Mouse (Mus musculus): ENCODE measurements around the gene Malsu1. TPM values are rescaled to one million over a fixed set of nuclear protein-coding genes. Genes with fewer than 3 reads are reported as not detected.

The Malsu1 gene
- polyA plus RNA-seq (2015; fragmentation: Nextera tagmentation; extraction: Ambion mirVana), result 57.0 and 61.7 TPM in 2 replicates

DNA sequence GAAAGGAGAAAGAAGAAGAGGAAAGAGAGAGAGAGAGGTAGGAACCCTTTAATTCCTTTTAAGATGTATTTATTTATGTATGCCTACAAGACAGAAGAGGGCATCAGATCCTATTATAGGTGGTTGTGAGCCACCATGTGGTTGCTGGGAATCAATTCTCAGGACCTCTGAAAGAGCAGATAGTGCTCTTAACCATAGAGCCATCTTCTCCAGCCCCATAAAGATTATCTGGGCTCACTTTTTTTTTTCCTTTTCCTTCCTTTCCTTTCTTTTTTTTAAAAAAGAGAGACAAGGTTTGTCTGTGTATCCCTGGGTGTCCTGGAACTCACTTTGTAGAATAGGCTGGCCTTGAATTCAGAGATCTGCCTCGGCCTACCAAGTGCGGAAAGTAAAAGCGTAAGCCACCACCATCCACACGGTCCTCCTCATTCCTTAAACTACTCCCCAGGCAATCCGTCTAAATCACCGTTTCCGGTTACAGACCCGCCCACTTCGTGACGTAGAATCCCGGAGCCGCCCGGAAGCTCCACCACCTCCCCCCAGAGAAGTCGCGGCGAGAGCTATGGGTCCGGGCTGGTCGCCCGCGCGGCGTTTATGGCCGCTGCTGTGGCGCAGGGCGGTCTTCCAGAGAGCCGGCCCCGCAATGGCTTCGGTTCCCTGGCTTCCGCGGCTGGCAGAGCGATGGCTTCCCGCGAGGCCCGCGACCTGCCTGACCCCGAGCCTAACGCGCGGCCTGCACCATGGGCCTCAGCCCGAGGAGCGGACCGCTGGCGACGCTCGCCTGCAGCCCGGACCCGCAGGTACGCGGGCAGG, at the start of gene Malsu1:
TSS of gene Malsu1 (plus strand) at position 492 of the 813 bp plus-strand sequence.
- Histone ChIP-seq H3K4me2 (peak within 1 kb of the TSS; percentile 70), H3K9me3 (no peaks in the 10 kb centered on the region), H3K4me3 (peak within 1 kb of the TSS; percentile 97), H3K9ac (peak within 1 kb of the TSS; percentile 96), H3K27me3 (no peaks in the 10 kb centered on the region), H3K4me1 (peaks cover 9% of the 10 kb centered on the region), H3K36me3 (no peaks in the 10 kb centered on the region), H3K27ac (peak within 1 kb of the TSS; percentile 87)
- WGBS, result under 1% methylated on average over 49 of the region's 49 CpGs
- peak; percentile 93 for ATAC-seq (ENCODE audit: insufficient number of reproducible peaks, low FRiP score, low TSS enrichment, low read depth)

DNA sequence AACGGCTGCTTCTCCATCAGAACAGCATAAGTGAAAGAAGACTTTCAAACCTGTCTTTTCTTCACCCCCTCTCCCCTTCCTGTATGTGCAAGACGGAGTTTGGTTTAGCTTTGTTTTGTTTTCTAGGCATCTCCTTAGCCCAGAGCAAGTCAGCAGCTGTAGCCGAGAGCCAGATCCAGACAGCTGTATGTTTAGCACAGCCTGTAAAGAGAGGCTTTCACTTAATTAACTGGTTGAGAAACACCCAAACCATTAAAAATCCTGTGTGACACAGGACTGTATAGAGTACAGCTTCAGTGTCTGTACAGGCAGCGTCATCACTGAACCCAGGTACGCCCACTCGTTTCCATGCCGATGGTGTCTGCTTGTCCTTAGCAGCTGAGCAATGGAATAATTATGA, 48.3 kb upstream of the Malsu1 start:
- no peak overlapping the region for H3K4me3 ChIP-seq
- no peak for ATAC-seq (ENCODE audit: insufficient number of reproducible peaks, low FRiP score, low TSS enrichment, low read depth)

DNA sequence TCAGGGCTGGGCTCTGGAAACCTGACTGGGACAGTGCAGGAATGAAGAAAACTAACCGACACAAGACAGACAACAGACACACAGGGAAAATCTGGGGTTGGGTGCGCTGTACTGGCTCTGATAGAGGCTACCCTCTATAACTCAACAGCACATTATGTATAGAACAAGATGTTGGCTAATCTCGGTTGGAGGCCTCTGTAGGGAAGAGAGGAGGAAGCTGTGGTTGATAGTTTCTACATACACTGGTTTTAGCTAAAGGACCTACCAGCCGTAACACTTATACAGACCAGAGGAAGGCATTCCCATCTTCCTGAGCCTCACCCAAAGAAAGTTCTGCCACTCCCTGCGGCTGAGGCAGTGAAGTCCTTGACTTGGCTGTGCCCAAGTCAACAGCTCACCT, 47.1 kb upstream of the Malsu1 start:
- Histone ChIP-seq H3K4me2 (no peak overlapping the region), H3K9ac (no peak overlapping the region), H3K4me3 (no peak overlapping the region), H3K9me3 (no peaks in the 10 kb centered on the region), H3K27me3 (no peaks in the 10 kb centered on the region), H3K4me1 (peaks cover 2% of the 10 kb centered on the region), H3K27ac (no peak overlapping the region), H3K36me3 (no peaks in the 10 kb centered on the region)
- ATAC-seq (ENCODE audit: insufficient number of reproducible peaks, low FRiP score, low TSS enrichment, low read depth), result no peak
- WGBS, result 84% methylated on average over 5 of the region's 5 CpGs

More for the DNA sequence above, 48.3 kb upstream of the Malsu1 start:
- Histone ChIP-seq H3K4me2 (no peak overlapping the region), H3K9me3 (no peaks in the 10 kb centered on the region), H3K4me1 (peaks cover 12% of the 10 kb centered on the region), H3K27ac (no peak overlapping the region), H3K36me3 (no peaks in the 10 kb centered on the region), H3K27me3 (no peaks in the 10 kb centered on the region), H3K9ac (no peak overlapping the region)
- 69% methylated on average over 7 of the region's 7 CpGs for WGBS

DNA sequence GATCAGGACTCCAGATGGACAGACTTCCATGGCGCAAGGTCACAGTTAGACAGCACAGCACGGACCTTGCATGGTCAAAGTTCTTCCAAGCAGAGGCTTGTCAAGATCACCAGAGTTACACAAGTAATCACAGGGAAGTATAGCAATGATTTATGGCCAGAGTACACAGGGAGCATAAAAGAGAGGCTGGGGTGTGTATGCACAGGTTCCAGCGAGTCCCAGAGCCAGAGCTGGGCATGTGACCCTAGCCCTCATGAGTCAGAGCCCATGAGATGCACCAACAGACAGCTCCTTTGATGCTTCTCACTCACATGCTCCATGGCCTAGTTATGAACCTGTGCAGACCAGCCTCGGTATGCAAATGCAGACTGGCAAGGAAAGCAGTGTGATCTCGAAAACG, 45.6 kb upstream of the Malsu1 start:
- Histone ChIP-seq H3K9me3 (no peaks in the 10 kb centered on the region), H3K9ac (no peak overlapping the region), H3K4me1 (no peaks in the 10 kb centered on the region), H3K4me3 (no peak overlapping the region), H3K36me3 (no peaks in the 10 kb centered on the region), H3K4me2 (no peak overlapping the region), H3K27me3 (no peaks in the 10 kb centered on the region), H3K27ac (no peak overlapping the region)
- WGBS, result 68% methylated on average over 6 of the region's 6 CpGs
- ATAC-seq (ENCODE audit: insufficient number of reproducible peaks, low FRiP score, low TSS enrichment, low read depth), result no peak

DNA sequence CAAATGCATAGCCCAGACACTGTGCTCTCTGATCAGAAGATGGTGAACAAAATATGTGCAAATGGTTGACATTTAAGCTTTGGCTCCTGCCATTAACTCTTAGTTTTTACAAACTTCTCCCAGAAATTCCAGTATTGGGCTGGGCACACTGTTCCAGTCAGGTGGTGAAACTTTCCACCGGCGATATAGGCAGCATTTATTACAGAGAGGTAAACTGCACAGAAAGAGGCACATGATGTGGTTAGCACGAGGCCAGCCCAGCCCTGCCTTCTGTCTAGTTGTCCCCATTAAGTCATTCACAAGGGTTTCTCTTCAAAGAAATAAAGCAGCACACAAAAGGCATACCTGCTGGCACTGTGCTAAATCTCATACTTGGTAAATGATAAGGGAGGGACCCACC, 44.9 kb upstream of the Malsu1 start:
- 57% methylated on average over 3 of the region's 3 CpGs for WGBS

DNA sequence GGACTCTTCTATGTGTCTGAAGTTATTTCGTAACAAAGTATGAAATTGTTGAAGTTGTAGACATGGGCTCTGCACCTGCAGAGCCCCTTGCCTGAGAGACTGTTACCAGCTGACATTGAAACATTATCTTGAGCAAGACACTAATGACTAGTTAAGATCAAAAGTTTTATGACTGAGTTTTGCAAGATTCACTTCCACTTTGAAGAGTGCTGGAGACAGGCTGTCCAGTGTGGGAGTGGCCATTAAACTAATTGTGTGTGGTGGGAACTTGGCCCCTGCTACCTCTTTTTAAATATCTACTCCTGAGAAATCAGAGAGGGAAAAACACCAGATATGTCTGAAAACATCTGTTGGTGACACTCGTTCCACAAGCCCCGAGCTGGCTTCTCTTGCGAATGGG, 42.4 kb upstream of the Malsu1 start:
- no peak overlapping the region for H3K9ac ChIP-seq
- no peaks in the 10 kb centered on the region for H3K9me3 ChIP-seq
- 56% methylated on average over 4 of the region's 4 CpGs for WGBS
- H3K4me3 ChIP-seq, result no peak overlapping the region
- H3K36me3 ChIP-seq, result no peaks in the 10 kb centered on the region
- H3K4me2 ChIP-seq, result no peak overlapping the region
- no peak overlapping the region for H3K27ac ChIP-seq
- H3K27me3 ChIP-seq, result 0 out of 2 replicates have a peak, but pooled peaks cover 5% of the 10 kb centered on the region
- peaks cover under 1% of the 10 kb centered on the region; the same call in 1 of the 2 replicates for H3K4me1 ChIP-seq
- ATAC-seq (ENCODE audit: insufficient number of reproducible peaks, low FRiP score, low TSS enrichment, low read depth), result no peak

More for the DNA sequence above, 44.9 kb upstream of the Malsu1 start:
- no peak overlapping the region for H3K4me2 ChIP-seq
- H3K4me3 ChIP-seq, result no peak overlapping the region
- ATAC-seq (ENCODE audit: insufficient number of reproducible peaks, low FRiP score, low TSS enrichment, low read depth), result no peak
- no peak overlapping the region for H3K9ac ChIP-seq
- no peaks in the 10 kb centered on the region for H3K4me1 ChIP-seq
- H3K27ac ChIP-seq, result no peak overlapping the region
- H3K9me3 ChIP-seq, result no peaks in the 10 kb centered on the region
- 0 out of 2 replicates have a peak, but pooled peaks cover under 1% of the 10 kb centered on the region for H3K27me3 ChIP-seq
- no peaks in the 10 kb centered on the region for H3K36me3 ChIP-seq

DNA sequence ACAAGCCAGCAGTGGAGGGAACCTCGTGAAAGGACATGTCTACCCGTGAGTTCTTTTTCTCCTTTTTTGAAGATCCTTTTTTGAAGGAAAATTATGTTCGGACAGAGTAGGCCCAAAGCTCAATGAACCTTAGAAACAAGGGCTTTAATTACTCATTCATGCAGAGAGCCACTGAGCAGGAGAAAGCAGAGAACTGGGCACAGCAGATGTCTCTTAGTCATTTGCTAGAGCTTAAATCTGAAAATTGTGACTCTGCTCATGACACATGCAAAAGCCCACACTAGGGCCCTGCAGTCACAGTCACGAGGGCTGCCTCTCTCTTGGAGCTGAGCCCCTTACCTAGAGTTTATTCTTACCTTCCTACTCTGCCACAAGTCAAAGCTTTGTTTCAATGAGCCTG, 40.8 kb upstream of the Malsu1 start:
- H3K27ac ChIP-seq, result no peak overlapping the region
- no peak overlapping the region for H3K4me3 ChIP-seq
- H3K4me2 ChIP-seq, result no peak overlapping the region
- peaks cover 8% of the 10 kb centered on the region; the same call in 1 of the 2 replicates for H3K27me3 ChIP-seq
- no peaks in the 10 kb centered on the region for H3K36me3 ChIP-seq
- WGBS, result 76% methylated on average over 4 of the region's 4 CpGs
- peaks cover 16% of the 10 kb centered on the region for H3K4me1 ChIP-seq
- no peak overlapping the region for H3K9ac ChIP-seq
- no peak for ATAC-seq (ENCODE audit: insufficient number of reproducible peaks, low FRiP score, low TSS enrichment, low read depth)
- no peaks in the 10 kb centered on the region for H3K9me3 ChIP-seq

DNA sequence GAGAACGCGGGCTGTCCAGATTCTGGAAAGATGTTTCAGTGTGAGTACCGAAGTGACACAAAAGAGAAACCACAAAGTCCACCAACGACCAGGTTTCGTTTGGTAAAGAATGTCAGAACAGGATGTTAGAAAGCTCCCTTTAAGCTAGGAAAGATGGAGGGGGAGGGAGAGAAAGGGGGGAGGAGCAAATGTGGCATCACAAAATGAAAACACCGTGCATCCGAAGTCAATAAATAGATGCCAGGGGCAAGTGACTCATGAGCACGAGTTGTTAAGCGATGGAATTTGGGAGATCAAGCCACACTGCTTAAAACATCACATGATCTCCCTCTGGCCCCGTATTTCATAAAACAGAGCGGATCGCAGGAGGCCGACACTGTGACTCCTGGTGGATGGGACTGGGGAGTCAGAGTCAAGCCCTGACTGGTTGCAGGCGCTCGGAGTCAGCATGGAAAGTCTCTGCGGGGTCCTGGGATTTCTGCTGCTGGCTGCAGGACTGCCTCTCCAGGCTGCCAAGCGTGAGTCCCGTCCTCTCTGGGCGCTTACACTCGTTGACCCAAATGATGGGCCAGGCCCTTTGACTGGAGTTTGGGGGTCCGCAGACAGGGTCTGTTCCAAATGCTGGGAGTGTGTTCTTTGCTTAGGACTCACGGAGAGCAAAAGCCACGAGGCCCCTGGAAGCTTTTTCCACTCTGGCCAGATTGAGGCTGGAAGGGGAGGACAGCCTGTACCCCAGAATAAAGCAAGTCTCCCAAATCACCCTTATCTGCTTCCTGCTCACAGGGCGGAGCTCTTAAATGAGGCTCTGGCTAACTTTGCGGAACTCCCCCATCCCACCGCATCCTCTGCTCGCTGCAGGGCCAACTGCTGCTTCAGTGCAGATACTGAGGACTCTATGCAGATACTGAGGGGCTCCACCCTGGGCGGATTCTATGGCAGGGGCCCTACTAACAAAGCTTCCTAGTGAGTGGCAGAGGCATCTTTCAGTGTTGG, 37.0 kb upstream of the Malsu1 start, which contains the start of gene Gpnmb:
TSS of gene Gpnmb (plus strand) at position 272 of the 993 bp plus-strand sequence.
- Histone ChIP-seq H3K36me3 (no peaks in the 10 kb centered on the region), H3K27me3 (peaks cover 8% of the 10 kb centered on the region; the same call in 1 of the 2 replicates), H3K9ac (no peak within 1 kb of the TSS), H3K27ac (no peak within 1 kb of the TSS), H3K9me3 (no peaks in the 10 kb centered on the region), H3K4me1 (peaks cover 16% of the 10 kb centered on the region), H3K4me3 (peak within 1 kb of the TSS; percentile 4; the same call in 1 of the 2 replicates), H3K4me2 (peak within 1 kb of the TSS; percentile 32)
- ATAC-seq (ENCODE audit: insufficient number of reproducible peaks, low FRiP score, low TSS enrichment, low read depth), result no peak
- WGBS, result 32% methylated on average over 28 of the region's 28 CpGs

DNA sequence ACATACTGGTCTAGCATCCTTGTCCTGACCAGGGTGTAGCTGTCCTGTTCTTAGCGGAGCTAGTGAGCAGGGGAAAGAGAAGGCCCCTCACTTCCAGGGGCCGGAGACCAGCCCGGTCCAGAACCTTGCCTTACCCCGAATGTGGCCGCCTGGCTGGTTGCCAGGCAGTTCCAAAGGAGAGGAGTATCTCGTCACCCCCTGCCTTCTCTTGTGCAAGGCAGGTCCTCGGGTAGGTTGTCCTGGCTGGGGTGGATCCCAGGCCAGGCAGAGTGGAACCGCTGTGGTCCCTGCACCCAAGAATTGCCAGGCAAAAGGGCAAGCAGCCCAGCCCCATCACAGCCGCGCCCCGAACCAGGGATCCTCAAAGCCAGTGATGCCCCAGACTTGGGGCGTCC, 36.3 kb upstream of the Malsu1 start:
- no peaks in the 10 kb centered on the region for H3K36me3 ChIP-seq
- H3K4me1 ChIP-seq, result peaks cover 16% of the 10 kb centered on the region
- no peak overlapping the region for H3K4me3 ChIP-seq
- ATAC-seq (ENCODE audit: insufficient number of reproducible peaks, low FRiP score, low TSS enrichment, low read depth), result no peak
- WGBS, result 65% methylated on average over 12 of the region's 12 CpGs
- H3K27me3 ChIP-seq, result peaks cover 8% of the 10 kb centered on the region; the same call in 1 of the 2 replicates
- no peak overlapping the region for H3K9ac ChIP-seq
- no peak overlapping the region for H3K4me2 ChIP-seq
- H3K27ac ChIP-seq, result no peak overlapping the region
- H3K9me3 ChIP-seq, result no peaks in the 10 kb centered on the region

DNA sequence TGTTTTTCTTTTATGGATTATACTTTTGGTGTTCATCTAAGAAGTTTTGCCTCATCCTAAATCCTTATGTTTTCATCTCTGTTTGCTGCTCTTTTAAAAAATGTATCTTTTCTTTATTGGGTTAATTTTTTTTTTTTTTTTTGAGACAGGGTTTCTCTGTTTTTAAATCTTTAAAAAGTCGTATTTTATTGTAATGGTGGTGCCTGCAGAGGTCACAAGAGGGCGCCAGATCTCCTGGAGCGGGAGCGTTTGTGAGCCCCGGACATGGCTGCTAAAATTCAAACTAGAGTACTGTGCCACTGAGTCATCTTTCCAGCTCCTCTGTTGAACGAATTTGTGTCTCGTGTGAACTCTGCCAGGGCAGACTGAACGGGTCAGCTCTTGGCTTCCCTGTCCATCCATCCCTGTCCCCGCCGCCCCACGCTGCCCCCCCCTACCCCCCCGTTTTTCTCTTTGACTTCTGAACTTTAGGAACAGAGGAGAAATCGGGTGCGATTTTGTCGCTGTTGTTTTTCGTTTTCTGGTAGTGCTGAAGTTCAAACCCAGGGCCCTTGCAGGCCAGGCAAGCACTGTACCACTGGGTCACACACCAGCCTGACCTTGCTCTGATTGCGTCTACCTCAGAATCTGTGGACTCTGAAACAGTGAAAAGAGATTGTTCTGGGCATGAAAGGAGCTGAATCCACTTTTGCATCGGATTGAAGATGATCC, 34.0 kb upstream of the Malsu1 start:
- H3K4me1 ChIP-seq, result peaks cover 16% of the 10 kb centered on the region
- H3K9me3 ChIP-seq, result no peaks in the 10 kb centered on the region
- no peak overlapping the region for H3K9ac ChIP-seq
- H3K4me3 ChIP-seq, result peak overlapping the region; percentile 30
- 14% methylated on average over 18 of the region's 18 CpGs for WGBS
- peaks cover 3% of the 10 kb centered on the region; the same call in 1 of the 2 replicates for H3K27me3 ChIP-seq
- ATAC-seq (ENCODE audit: insufficient number of reproducible peaks, low FRiP score, low TSS enrichment, low read depth), result no peak
- H3K36me3 ChIP-seq, result no peaks in the 10 kb centered on the region
- no peak overlapping the region for H3K27ac ChIP-seq
- H3K4me2 ChIP-seq, result peak overlapping the region; percentile 38

DNA sequence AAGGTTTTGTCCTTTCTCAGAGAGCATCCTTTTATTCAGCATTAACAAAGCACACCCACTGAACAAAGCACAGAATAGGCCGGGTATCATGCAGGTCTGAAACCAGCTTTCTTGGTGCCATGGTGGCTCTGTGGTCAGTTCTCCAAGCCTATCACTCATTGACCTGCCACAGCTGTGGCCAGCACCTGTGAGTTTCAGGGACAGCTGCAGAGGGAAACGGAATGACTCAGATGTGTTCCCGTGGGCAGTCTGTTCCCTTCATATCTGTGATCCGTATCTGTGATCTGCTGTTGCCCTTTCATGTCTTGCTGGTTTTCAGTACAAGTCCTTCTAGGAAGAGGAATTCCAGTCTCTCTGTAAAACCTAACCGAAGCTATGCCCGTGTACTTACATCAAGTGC, 27.1 kb upstream of the Malsu1 start:
- WGBS, result 57% methylated on average over 6 of the region's 6 CpGs
- Histone ChIP-seq H3K4me3 (no peak overlapping the region), H3K27me3 (no peaks in the 10 kb centered on the region), H3K36me3 (no peaks in the 10 kb centered on the region), H3K27ac (no peak overlapping the region), H3K9me3 (no peaks in the 10 kb centered on the region), H3K4me2 (no peak overlapping the region), H3K9ac (no peak overlapping the region), H3K4me1 (no peaks in the 10 kb centered on the region)
- ATAC-seq (ENCODE audit: insufficient number of reproducible peaks, low FRiP score, low TSS enrichment, low read depth), result no peak
